Mouse (Mus musculus): Measurements from ENCODE around the gene Jph3. TPM values are rescaled to one million over a fixed set of nuclear protein-coding genes. Genes with fewer than 3 reads are reported as not detected.

Jph3 gene
- polyA plus RNA-seq, 1 experiment from 2014 or later, result 0.13 TPM

DNA sequence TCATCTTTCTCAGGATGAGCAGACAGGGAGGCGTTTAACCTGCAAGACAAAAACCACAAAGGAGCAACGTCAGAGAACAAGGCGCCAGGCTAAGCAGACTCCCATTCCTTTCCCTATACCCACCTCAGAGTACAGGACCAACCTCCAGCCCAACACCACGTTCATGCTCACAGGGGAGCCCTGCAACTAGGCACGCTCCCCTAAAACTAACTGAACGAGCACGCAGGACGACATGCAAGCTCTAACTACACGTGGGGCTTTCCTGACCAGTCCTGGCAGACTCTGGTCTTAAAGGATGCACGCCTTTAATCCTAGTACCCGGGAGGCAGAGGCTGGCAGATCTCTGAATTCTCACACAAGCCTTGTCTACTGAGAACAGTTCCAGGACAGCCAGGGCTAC is 91.9 kb downstream of the Jph3 start:
- no peak overlapping the region for H3K27ac ChIP-seq
- no peak for ATAC-seq

DNA sequence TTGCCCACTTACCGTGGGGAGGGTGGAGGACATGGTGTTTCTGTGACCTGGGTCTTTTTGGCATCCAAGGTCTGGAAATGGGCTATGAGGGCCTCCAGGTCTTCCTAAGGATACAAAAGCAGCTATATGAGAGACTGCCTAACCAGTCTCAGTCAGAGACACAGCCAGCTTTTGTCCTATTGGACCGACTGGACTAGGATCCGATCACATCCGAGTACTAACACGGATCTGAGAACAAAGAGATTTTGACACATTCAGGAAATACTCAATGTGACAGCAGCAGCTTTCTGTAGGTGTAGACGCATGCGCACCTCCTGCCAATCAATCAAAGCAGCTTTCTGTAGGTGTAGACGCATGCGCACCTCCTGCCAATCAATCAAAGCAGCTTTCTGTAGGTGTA is 92.3 kb downstream of the Jph3 start:
- no peak for ATAC-seq
- no peak overlapping the region for H3K4me2 ChIP-seq
- no peaks in the 10 kb centered on the region for H3K4me1 ChIP-seq
- H3K27ac ChIP-seq, result no peak overlapping the region
- H3K4me3 ChIP-seq, result no peak overlapping the region
- peaks cover 39% of the 10 kb centered on the region for H3K36me3 ChIP-seq
- WGBS (ENCODE audit: insufficient replicate concordance), result 84% methylated on average over 9 of the region's 9 CpGs
- H3K9me3 ChIP-seq (replicated peaks), result no peaks in the 10 kb centered on the region
- no peaks in the 10 kb centered on the region for H3K27me3 ChIP-seq (replicated peaks)
- H3K9ac ChIP-seq, result no peak overlapping the region

More for the DNA sequence above, 91.9 kb downstream of the Jph3 start:
- no peaks in the 10 kb centered on the region for H3K4me1 ChIP-seq
- 74% methylated on average over 11 of the region's 11 CpGs for WGBS (ENCODE audit: insufficient replicate concordance)
- no peak overlapping the region for H3K4me2 ChIP-seq
- no peaks in the 10 kb centered on the region for H3K9me3 ChIP-seq (replicated peaks)
- H3K9ac ChIP-seq, result no peak overlapping the region
- H3K36me3 ChIP-seq, result peaks cover 44% of the 10 kb centered on the region
- no peak overlapping the region for H3K4me3 ChIP-seq
- no peaks in the 10 kb centered on the region for H3K27me3 ChIP-seq (replicated peaks)

DNA sequence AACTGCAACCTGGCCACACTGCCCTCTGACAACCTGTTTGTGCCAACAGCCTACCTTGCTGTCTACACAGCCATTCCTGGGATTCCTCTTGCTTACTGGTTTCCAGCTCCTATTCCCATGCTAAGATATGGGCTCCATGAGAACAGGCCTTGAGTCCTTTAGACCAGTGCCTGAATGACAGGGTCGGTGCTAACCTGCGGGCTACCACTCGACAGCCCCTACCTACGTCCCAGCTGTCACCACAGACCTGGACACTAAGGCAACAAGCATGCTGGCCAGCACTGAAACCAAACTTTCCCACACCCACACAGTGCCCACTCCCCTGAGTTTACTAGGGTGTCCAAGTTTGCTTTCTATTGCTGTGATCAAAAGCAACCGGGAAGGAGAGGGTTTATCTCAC is 98.3 kb downstream of the Jph3 start:
- H3K27ac ChIP-seq, result no peak overlapping the region

DNA sequence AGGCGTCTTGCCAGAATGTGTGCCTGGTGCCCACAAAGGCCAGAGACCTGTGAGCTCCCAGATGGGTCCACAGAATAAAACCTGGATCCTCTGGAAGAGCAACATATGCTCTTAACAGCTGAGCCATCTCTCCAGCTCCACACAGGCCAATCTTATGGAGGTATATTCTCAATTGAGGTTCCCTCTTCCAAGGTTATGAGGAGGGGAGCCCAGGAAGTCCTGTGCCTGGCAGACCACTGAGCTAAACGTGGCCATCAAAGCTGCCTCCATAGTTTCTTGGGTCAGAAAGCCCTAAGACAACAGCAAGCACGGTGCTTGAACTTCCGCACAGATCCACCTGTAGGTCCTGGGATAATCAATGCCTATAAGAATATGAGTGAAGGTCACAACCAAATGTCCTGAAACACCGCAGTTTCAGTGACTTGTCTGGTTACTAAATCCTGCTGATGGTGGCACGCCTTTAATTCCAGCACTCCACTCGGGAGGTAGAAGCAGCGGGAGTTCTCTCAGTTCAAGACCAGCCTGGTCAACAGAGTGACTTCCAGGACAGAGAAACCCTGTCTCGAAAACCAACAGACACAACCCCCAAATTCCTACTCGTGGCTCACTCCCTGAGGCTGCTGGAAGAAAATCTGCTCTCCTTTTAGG is 99.1 kb downstream of the Jph3 start:
- Histone ChIP-seq H3K36me3 (no peaks in the 10 kb centered on the region), H3K9ac (peak overlapping the region; percentile 76), H3K9me3 (replicated peaks) (no peaks in the 10 kb centered on the region), H3K4me2 (peak overlapping the region; percentile 93), H3K27ac (no peak overlapping the region), H3K27me3 (replicated peaks) (no peaks in the 10 kb centered on the region), H3K4me3 (peak overlapping the region; percentile 82), H3K4me1 (peaks cover 21% of the 10 kb centered on the region)
- ATAC-seq, result no peak
- 21% methylated on average over 10 of the region's 10 CpGs for WGBS (ENCODE audit: insufficient replicate concordance)

More for the DNA sequence above, 98.3 kb downstream of the Jph3 start:
- Histone ChIP-seq H3K27me3 (replicated peaks) (no peaks in the 10 kb centered on the region), H3K4me1 (peaks cover 21% of the 10 kb centered on the region), H3K36me3 (no peaks in the 10 kb centered on the region), H3K9me3 (replicated peaks) (no peaks in the 10 kb centered on the region), H3K9ac (no peak overlapping the region), H3K4me2 (peak overlapping the region; percentile 93), H3K4me3 (peak overlapping the region; percentile 82; the same call in 1 of the 2 replicates)
- WGBS (ENCODE audit: insufficient replicate concordance), result 83% methylated on average over 5 of the region's 5 CpGs
- no peak for ATAC-seq

DNA sequence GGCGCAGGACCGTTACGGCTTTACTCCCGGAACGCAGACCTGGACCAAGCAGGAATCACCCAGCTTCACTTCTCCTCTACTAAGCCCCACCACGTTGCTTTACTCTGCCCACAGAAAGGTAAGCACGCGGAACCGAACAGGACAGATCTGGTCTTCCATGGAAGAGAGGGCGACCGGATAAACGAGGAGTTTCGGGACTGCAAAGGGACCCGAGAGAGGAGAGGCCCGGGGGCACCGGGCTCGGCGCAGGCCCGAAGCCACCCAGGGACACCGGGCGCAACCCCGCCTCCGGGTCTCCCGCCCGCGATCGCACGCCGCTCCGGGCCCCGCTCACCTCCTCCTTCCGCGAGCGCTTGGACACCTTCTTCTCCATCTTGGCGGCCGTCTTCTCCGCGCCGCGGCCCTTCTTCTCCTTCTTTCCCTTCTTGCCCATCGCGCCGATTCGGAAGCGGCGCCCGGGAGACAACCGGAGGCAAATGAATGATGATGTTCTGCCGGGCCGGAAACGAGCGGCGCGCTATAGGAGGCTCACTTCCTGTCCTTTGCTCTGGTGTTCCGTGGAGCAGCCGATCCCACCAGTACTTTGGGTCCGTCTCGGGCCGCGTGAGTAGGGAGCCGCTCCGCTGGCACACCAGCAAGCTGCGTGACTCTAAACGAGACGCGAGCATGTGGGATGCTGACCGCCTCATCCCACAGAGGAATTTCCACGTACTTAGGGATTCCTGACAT is 99.8 kb downstream of the Jph3 start, which contains the start of gene Klhdc4:
Klhdc4 (minus strand) TSS at position 522 of the 729 bp plus-strand sequence.
- WGBS (ENCODE audit: insufficient replicate concordance), result under 1% methylated on average over 67 of the region's 68 CpGs
- no peaks in the 10 kb centered on the region for H3K9me3 ChIP-seq (replicated peaks)
- H3K9ac ChIP-seq, result peak within 1 kb of the TSS; percentile 76
- peak; percentile 98 for ATAC-seq
- peak within 1 kb of the TSS; percentile 82 for H3K4me3 ChIP-seq
- peaks cover 21% of the 10 kb centered on the region for H3K4me1 ChIP-seq
- no peaks in the 10 kb centered on the region for H3K27me3 ChIP-seq (replicated peaks)
- H3K27ac ChIP-seq, result no peak within 1 kb of the TSS
- peak within 1 kb of the TSS; percentile 93 for H3K4me2 ChIP-seq
- H3K36me3 ChIP-seq, result no peaks in the 10 kb centered on the region

DNA sequence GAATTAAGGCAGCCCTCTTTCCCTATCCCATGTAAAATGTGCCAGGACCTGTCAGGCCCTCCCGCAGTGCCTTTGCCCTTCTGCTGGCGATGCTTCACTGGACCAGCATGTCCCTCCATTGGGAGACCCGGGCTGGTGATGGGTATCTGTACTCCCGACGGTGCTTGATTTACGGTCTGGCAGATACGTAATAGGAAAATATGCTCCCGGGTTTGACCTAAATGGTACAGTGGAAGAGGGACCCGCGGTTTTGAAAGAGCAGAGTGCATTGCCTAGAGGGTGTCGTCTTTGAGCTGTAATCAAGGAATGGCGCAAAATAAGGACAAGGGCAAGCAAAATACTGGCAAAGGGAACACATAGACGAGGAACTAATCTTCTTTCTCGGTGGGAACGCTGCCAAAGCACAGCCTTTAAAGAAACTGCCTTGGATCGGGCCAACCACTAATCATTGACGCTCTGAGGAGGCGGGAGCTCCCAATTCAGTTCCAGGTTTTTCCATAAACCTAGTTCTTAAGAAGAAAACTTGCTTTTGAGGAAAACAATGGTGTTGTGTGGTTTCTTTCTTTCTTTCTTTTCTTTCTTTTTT is 100.4 kb downstream of the Jph3 start:
- peak overlapping the region; percentile 76 for H3K9ac ChIP-seq
- WGBS (ENCODE audit: insufficient replicate concordance), result 17% methylated on average over 18 of the region's 18 CpGs
- H3K36me3 ChIP-seq, result no peaks in the 10 kb centered on the region
- ATAC-seq, result peak; percentile 69
- H3K27me3 ChIP-seq (replicated peaks), result no peaks in the 10 kb centered on the region
- H3K4me2 ChIP-seq, result peak overlapping the region; percentile 93
- H3K4me3 ChIP-seq, result peak overlapping the region; percentile 82
- no peaks in the 10 kb centered on the region for H3K9me3 ChIP-seq (replicated peaks)
- H3K4me1 ChIP-seq, result peaks cover 21% of the 10 kb centered on the region
- H3K27ac ChIP-seq, result no peak overlapping the region

DNA sequence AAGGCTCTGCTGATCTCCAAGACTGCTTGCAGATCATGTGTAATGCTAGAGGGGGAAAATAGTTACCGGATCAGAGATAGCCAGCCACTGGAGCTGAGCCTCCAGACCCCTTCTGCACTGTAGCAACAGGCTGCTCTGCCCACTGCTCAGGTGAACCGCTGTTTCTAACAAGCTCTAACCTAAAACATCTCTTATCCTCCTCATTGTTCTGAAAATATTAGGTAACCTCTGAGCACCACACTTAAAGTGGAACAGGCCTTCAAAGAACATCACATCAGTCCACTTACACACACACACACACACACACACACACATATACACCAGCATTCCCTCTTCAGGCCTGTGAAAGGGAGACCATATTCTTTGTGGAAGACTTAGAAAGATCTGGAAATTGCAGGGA is 102.6 kb downstream of the Jph3 start:
- Histone ChIP-seq H3K4me2 (peak overlapping the region; percentile 30; the same call in 1 of the 2 replicates), H3K4me3 (no peak overlapping the region), H3K9ac (peak overlapping the region; percentile 33; the same call in 1 of the 2 replicates), H3K27me3 (replicated peaks) (no peaks in the 10 kb centered on the region), H3K27ac (no peak overlapping the region), H3K9me3 (replicated peaks) (no peaks in the 10 kb centered on the region), H3K4me1 (peaks cover 21% of the 10 kb centered on the region), H3K36me3 (peaks cover 4% of the 10 kb centered on the region; the same call in 1 of the 2 replicates)
- ATAC-seq, result no peak
- 64% methylated on average over 2 of the region's 2 CpGs for WGBS (ENCODE audit: insufficient replicate concordance)

DNA sequence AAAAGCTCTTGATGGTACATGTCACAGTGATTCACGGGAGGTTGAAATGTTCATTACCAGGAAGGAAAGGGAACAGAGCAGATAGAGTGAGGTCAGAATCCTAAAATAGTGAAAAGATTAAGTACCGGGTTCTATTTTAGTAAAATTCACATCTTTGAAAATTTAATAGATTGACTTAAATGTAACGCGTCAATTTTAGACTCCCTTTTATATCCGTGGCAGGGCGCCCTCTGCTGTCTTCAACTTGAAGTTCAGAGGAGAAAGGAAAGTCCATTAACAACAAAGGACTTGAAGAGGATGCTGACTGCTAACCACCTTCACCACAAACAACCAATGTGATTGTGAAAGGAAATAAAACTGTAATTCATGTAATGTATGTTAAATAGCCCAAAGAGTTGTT is 103.1 kb downstream of the Jph3 start:
- Histone ChIP-seq H3K4me3 (no peak overlapping the region), H3K4me1 (peaks cover 21% of the 10 kb centered on the region), H3K36me3 (peaks cover 4% of the 10 kb centered on the region; the same call in 1 of the 2 replicates), H3K27me3 (replicated peaks) (no peaks in the 10 kb centered on the region), H3K9me3 (replicated peaks) (no peaks in the 10 kb centered on the region), H3K27ac (no peak overlapping the region), H3K9ac (peak overlapping the region; percentile 33; the same call in 1 of the 2 replicates), H3K4me2 (peak overlapping the region; percentile 30)
- peak; percentile 60; the same call in 1 of the 2 replicates for ATAC-seq
- 9% methylated on average over 6 of the region's 6 CpGs for WGBS (ENCODE audit: insufficient replicate concordance)

DNA sequence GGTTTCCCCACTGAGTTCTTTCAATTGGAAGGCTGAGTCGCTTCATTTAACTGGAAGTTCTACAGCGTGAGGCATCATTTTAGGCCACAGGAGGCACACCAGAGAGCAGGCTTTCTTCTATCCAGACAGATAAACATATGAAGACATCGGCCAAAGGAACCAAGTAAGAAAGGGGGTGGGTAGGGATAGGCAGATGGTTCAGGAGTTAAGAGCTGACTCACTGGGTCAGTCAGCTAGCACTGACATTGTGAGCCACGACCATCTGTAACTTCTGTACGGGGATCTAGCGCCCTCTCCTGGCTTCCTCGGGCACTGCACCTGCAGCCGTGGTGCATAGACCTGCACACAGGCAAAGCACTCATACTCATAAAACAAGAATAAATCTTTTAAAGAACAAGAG is 111.8 kb downstream of the Jph3 start:
- ATAC-seq, result peak; percentile 52
- Histone ChIP-seq H3K9ac (no peak overlapping the region), H3K27ac (no peak overlapping the region), H3K4me1 (no peaks in the 10 kb centered on the region), H3K36me3 (peaks cover 38% of the 10 kb centered on the region), H3K4me3 (no peak overlapping the region), H3K4me2 (no peak overlapping the region), H3K9me3 (replicated peaks) (no peaks in the 10 kb centered on the region), H3K27me3 (replicated peaks) (no peaks in the 10 kb centered on the region)
- WGBS (ENCODE audit: insufficient replicate concordance), result 38% methylated on average over 8 of the region's 8 CpGs

DNA sequence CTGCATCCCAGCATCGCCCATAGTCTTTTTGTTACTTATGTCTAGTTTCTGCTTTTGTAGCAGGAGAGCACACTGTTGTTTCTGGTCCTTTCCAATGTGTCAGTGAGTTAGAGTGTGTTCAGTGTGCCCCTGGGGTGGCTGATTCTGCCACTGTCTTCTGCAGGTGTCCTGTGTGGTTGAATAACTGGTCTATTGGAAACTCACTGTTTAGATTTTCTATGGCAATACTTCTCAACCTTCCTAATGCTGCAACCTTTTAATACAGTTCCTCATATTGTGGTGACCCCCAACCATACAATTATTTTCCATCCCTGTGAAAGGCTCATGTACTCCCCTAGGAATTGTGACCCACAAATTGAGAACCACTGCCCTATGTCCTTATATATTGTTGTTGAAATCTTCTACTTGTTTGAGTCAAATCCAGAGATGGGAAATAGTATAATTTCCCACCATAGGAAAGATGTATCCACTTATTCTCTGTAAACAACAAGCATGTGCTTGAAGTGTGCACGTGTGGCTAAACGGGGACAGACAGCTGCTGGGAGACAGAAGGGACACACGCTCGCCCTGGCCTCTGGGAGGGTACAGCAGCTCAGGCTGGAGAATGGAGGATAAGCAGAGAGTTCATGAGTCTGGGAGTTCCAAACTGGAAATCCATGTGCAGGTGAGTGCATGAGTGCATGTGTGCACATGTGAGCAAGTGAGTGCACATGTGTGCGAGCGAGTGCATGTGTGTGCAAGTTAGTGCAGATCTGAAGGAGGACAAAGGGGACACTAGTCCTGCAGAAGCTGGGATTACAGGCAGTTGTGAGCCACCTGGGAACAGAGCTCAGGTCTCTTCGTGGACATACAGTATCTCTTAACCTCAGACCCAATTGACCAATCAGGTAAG is 112.9 kb downstream of the Jph3 start:
- H3K27ac ChIP-seq, result no peak overlapping the region
- 72% methylated on average over 8 of the region's 8 CpGs for WGBS (ENCODE audit: insufficient replicate concordance)
- no peak for ATAC-seq

DNA sequence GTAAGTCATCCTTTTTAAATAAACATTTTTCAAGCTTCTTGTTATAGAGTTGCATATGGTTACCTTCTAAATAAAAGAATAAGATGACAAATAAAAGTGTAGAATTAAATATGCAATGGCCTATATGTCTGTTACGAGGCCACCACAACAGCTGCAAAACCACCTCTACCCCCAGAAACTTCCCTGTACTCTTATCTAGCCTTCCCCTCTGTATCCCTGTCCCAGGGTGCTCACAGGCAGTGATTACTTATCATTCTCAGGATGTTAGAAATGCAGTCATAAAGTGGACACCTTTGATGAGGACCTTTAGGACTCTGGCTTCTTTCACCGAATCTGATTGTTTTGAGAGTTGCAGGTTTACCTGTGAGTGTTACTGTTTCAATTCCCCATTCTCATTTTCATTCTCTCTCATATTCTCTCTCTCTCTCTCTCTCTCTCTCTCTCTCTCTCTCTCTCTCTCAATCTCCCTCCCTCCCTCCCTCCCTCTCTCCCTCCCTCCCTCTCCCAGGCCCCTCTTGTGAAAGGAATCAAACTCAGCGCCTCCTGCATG is 113.8 kb downstream of the Jph3 start:
- Histone ChIP-seq H3K4me2 (no peak overlapping the region), H3K9ac (no peak overlapping the region), H3K4me3 (no peak overlapping the region), H3K36me3 (peaks cover 36% of the 10 kb centered on the region), H3K9me3 (replicated peaks) (no peaks in the 10 kb centered on the region), H3K27ac (no peak overlapping the region), H3K4me1 (0 out of 2 replicates have a peak, but pooled peaks cover 5% of the 10 kb centered on the region), H3K27me3 (replicated peaks) (peaks cover 3% of the 10 kb centered on the region; the same call in 1 of the 2 replicates)
- no peak for ATAC-seq
- 69% methylated on average over 3 of the region's 3 CpGs for WGBS (ENCODE audit: insufficient replicate concordance)

More for the DNA sequence above, 112.9 kb downstream of the Jph3 start:
- no peaks in the 10 kb centered on the region for H3K9me3 ChIP-seq (replicated peaks)
- H3K36me3 ChIP-seq, result peaks cover 36% of the 10 kb centered on the region
- no peaks in the 10 kb centered on the region for H3K27me3 ChIP-seq (replicated peaks)
- H3K4me2 ChIP-seq, result no peak overlapping the region
- H3K9ac ChIP-seq, result no peak overlapping the region
- H3K4me1 ChIP-seq, result 0 out of 2 replicates have a peak, but pooled peaks cover 5% of the 10 kb centered on the region
- no peak overlapping the region for H3K4me3 ChIP-seq

Measured in liver, embryonic 12.5 days (tissue).